Mouse (Mus musculus): ENCODE data around the gene Arhgap23. TPM values are rescaled to one million over a fixed set of nuclear protein-coding genes. Genes with fewer than 3 reads are reported as not detected.
A peak's percentile ranks its signal among the peaks of the same experiment; 100 is the strongest.

Gene Arhgap23
- polyA plus RNA-seq, 1 experiment from 2014 or later = 9.2 TPM

DNA sequence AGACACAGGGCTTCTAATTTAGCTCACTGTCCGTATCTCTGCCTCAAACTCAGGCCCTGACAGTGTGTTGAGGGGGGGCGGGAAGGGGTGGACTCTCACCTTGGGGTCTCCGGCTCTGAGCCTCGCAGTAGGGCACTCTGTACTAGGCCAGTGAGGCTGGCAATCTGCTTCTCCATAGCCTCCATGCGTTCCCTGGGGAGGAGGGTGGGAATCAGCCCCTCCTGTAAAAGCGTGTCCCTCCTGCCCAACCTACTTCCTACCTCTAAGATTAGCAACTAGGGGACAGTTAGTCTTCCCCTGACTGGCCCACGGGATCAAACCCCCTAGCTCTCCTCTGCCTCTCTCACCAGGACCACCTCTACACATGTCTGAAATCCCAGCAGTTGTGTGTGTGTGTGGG is 118.3 kb downstream of the Arhgap23 start:
- peaks cover 19% of the 10 kb centered on the region for H3K4me1 ChIP-seq (ENCODE audit: control insufficient read depth, insufficient read depth, low read length)
- ATAC-seq (ENCODE audit: low read depth) = no peak
- no peak overlapping the region for H3K4me2 ChIP-seq (ENCODE audit: low read depth, low read length)
- peaks cover 37% of the 10 kb centered on the region for H3K27me3 ChIP-seq (ENCODE audit: control insufficient read depth, insufficient read depth, low read length)
- H3K4me3 ChIP-seq (ENCODE audit: low read depth, low read length) = no peak overlapping the region
- H3K9me3 ChIP-seq (ENCODE audit: control insufficient read depth, low read length) = no peaks in the 10 kb centered on the region
- peaks cover 16% of the 10 kb centered on the region for H3K36me3 ChIP-seq (ENCODE audit: control insufficient read depth, insufficient read depth, low read length)
- no peak overlapping the region for H3K9ac ChIP-seq (replicated peaks; ENCODE audit: low read depth, low read length)
- H3K27ac ChIP-seq (ENCODE audit: low read depth, low read length) = no peak overlapping the region
- WGBS = 33% methylated on average over 7 of the region's 7 CpGs

DNA sequence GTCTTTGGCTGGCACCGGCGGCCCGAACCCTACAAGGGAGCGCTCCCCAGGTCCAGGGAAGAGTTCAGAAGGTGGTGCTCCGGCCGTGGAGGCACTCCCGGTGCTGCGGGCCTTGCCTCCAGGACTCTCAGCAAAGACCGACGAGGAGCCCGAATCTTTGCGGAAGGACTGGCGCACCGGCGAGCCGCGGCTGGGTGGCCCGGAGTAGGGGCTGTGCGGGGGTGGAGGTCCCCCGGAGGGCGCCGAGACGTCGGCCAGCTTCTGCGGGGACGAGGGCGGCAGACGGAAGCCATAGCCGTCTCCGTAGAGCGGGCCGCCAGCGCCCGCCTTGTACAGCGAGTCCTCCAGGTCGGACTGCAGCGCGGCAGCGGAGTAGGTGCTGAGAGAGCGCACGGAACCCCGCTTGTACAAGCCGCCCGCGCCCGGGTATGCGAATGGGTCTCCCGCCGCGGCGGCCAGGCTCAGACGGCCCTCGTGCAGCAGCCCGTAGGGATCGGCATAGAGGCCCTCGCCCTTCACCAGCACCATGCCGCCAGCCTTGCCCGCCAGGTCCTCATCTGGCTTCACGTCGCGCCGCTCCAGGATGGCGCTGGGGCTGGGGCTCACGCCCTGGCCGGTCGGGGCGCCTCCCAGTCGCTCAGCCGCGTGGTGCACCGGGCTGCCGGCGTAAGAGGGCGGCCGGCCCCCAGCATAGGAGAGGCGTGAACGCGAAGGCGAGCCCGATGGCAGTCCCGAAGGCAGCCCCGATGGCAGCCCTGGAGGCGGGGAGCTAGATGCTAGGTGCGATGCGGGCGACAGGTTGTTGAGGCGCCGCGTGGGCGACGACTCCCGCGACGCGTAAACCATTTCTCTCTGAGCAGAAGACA is 119.3 kb downstream of the Arhgap23 start:
- ATAC-seq (ENCODE audit: low read depth) = no peak
- Histone ChIP-seq H3K27ac (ENCODE audit: low read depth, low read length) (no peak overlapping the region), H3K27me3 (ENCODE audit: control insufficient read depth, insufficient read depth, low read length) (peaks cover 40% of the 10 kb centered on the region), H3K9ac (replicated peaks; ENCODE audit: low read depth, low read length) (0 out of 2 replicates have a peak overlapping the region, but pooled peaks have one; percentile 4), H3K4me3 (ENCODE audit: low read depth, low read length) (peak overlapping the region; percentile 1), H3K4me2 (ENCODE audit: low read depth, low read length) (peak overlapping the region; percentile 6; the same call in 1 of the 2 replicates), H3K9me3 (ENCODE audit: control insufficient read depth, low read length) (no peaks in the 10 kb centered on the region), H3K36me3 (ENCODE audit: control insufficient read depth, insufficient read depth, low read length) (peaks cover 15% of the 10 kb centered on the region), H3K4me1 (ENCODE audit: control insufficient read depth, insufficient read depth, low read length) (peaks cover 19% of the 10 kb centered on the region)
- 6% methylated on average over 83 of the region's 95 CpGs for WGBS

DNA sequence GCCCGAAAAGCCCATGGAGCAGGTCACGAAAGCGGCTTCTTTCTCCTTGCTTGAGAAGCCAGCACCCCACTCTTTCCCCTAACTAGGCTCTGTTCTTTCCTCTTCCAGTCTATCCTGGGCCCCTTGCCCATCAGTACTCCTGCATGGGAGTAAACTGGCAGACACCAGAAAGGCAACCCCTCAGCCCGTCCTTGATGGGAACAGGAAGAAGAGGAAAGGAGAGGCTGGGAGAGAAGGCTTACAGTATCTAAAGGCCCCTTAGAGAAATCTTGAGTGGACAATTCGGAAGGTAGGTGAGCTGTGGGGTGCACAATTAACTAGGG is 119.9 kb downstream of the Arhgap23 start:
- Histone ChIP-seq H3K4me1 (ENCODE audit: control insufficient read depth, insufficient read depth, low read length) (peaks cover 19% of the 10 kb centered on the region), H3K36me3 (ENCODE audit: control insufficient read depth, insufficient read depth, low read length) (peaks cover 11% of the 10 kb centered on the region), H3K4me2 (ENCODE audit: low read depth, low read length) (no peak overlapping the region), H3K9me3 (ENCODE audit: control insufficient read depth, low read length) (no peaks in the 10 kb centered on the region), H3K27me3 (ENCODE audit: control insufficient read depth, insufficient read depth, low read length) (peaks cover 40% of the 10 kb centered on the region), H3K4me3 (ENCODE audit: low read depth, low read length) (no peak overlapping the region), H3K9ac (replicated peaks; ENCODE audit: low read depth, low read length) (no peak overlapping the region), H3K27ac (ENCODE audit: low read depth, low read length) (no peak overlapping the region)
- WGBS = 26% methylated on average over 5 of the region's 5 CpGs
- ATAC-seq (ENCODE audit: low read depth) = no peak

DNA sequence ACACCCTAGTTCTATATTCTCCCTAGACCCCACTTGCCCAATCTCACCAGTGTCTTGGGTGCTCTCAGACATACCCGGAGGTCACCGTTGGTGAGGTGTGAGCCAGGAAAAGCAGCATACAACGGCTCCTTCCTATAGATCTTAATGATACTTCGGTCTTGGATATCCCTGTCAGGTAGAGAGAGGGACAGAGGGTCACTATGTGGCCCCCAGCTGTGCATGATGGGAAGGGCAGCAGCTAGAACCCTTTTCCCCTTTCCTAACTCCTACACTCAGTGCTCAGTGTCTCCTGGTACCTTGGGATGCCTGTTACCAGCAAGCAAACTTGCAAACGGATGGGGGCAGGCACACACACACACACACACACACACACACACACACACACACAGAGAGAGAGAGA is 120.3 kb downstream of the Arhgap23 start:
- Histone ChIP-seq H3K4me1 (ENCODE audit: control insufficient read depth, insufficient read depth, low read length) (peaks cover 19% of the 10 kb centered on the region), H3K27me3 (ENCODE audit: control insufficient read depth, insufficient read depth, low read length) (peaks cover 40% of the 10 kb centered on the region), H3K36me3 (ENCODE audit: control insufficient read depth, insufficient read depth, low read length) (peaks cover 11% of the 10 kb centered on the region), H3K4me3 (ENCODE audit: low read depth, low read length) (no peak overlapping the region), H3K9me3 (ENCODE audit: control insufficient read depth, low read length) (no peaks in the 10 kb centered on the region), H3K9ac (replicated peaks; ENCODE audit: low read depth, low read length) (no peak overlapping the region), H3K4me2 (ENCODE audit: low read depth, low read length) (no peak overlapping the region), H3K27ac (ENCODE audit: low read depth, low read length) (no peak overlapping the region)
- 53% methylated on average over 4 of the region's 5 CpGs for WGBS
- no peak for ATAC-seq (ENCODE audit: low read depth)

DNA sequence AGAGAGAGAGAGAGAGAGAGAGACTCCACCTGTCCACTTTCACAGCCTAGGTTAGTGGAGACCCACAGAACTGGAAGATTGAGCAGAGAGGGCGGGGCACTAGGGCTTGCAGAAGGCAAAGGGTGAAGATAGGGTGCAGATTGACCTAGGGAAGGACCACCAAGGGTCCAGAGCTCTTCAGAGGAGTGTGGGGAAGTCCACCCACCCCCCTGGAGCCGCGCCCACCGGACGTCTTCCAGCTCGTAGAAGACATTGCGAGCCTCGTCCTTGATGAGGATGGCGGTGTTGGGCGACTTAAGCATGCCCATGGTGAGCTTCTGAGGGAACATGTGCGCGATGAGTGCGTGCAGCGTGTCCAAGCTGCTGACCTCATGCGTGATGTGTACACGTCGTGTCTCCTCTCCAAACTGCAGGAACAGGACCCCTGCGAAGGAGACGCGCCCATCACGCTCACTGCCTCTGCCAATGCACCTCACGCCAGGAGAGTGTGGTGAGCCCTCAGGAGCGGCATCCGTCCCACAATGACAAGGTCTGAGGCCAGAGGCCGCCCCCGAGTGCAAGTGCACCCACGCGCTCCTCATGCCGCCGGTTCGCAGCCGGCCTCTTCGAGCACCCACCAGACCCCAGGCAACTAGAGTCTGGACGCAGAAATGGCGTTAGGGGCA is 120.9 kb downstream of the Arhgap23 start:
- Histone ChIP-seq H3K36me3 (ENCODE audit: control insufficient read depth, insufficient read depth, low read length) (peaks cover 11% of the 10 kb centered on the region), H3K27me3 (ENCODE audit: control insufficient read depth, insufficient read depth, low read length) (peaks cover 40% of the 10 kb centered on the region), H3K4me1 (ENCODE audit: control insufficient read depth, insufficient read depth, low read length) (peaks cover 22% of the 10 kb centered on the region), H3K4me3 (ENCODE audit: low read depth, low read length) (0 out of 2 replicates have a peak overlapping the region, but pooled peaks have one; percentile 10), H3K9me3 (ENCODE audit: control insufficient read depth, low read length) (no peaks in the 10 kb centered on the region), H3K4me2 (ENCODE audit: low read depth, low read length) (peak overlapping the region; percentile 40; the same call in 1 of the 2 replicates), H3K9ac (replicated peaks; ENCODE audit: low read depth, low read length) (no peak overlapping the region), H3K27ac (ENCODE audit: low read depth, low read length) (no peak overlapping the region)
- no peak for ATAC-seq (ENCODE audit: low read depth)
- 20% methylated on average over 35 of the region's 35 CpGs for WGBS

DNA sequence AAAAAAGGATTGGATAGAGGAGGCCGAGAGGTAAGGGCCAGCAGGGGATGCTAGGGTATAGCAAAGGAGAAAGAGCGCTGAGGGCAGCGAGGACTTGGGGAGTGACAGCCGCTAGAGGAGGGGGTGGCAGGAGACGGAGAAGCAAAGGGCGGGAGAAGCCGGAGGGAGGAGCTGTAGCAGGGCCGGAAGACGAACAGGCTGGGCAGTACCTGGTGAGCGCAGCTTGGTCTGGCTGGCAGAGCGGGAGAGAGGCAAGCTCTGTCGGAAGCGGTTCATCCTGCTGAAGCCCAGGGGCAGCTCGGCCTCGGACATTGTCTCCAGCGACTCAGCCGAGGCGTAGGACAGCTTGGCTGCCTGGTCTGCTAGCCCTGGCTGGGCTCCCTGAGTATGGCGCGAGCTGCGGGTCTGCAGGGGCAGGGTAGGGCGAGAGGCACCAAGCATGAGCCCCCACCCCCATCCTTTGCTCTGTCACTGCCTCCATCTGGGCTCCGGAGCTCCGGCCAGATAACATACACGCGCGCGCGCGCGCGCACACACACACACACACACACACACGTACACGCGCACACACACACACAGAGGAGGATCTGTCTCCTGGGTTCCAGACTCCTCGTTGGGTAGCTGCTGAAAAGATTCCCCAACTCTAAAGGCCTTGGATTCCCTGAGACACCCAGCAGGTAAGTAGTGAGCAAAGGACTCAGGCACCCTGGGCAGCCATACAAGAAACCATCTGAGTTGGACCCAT is 121.7 kb downstream of the Arhgap23 start:
- peaks cover 15% of the 10 kb centered on the region for H3K36me3 ChIP-seq (ENCODE audit: control insufficient read depth, insufficient read depth, low read length)
- H3K4me3 ChIP-seq (ENCODE audit: low read depth, low read length) = peak overlapping the region; percentile 10; the same call in 1 of the 2 replicates
- H3K4me2 ChIP-seq (ENCODE audit: low read depth, low read length) = peak overlapping the region; percentile 40
- H3K27ac ChIP-seq (ENCODE audit: low read depth, low read length) = no peak overlapping the region
- no peaks in the 10 kb centered on the region for H3K9me3 ChIP-seq (ENCODE audit: control insufficient read depth, low read length)
- peaks cover 22% of the 10 kb centered on the region for H3K4me1 ChIP-seq (ENCODE audit: control insufficient read depth, insufficient read depth, low read length)
- H3K9ac ChIP-seq (replicated peaks; ENCODE audit: low read depth, low read length) = no peak overlapping the region
- WGBS = 3% methylated on average over 36 of the region's 36 CpGs
- H3K27me3 ChIP-seq (ENCODE audit: control insufficient read depth, insufficient read depth, low read length) = peaks cover 40% of the 10 kb centered on the region
- ATAC-seq (ENCODE audit: low read depth) = peak; percentile 36; the same call in 1 of the 2 replicates

DNA sequence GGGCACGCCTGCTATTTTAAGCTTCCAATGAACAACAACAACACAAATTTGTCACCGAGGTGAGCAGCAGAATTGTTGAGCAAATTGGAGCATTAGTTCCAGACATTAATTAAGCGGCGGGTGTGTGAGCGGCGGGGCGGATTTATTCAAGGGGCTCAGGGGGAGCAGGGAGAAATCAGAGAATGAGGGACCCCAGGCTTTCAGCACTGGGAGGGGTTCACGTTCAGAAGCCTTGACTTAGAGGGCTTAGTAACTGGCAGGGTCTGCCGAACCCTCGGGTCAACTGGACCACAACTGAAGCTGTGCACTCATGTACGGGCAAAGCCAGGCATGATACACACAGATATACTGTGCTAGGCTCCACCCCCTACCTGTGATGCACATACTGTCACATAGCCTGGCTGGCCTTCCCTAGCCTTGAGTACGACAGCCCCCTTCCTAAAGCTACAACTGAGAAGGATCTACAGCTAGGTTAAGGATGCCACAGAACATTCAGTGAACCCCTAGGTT is 122.3 kb downstream of the Arhgap23 start:
- Histone ChIP-seq H3K27me3 (ENCODE audit: control insufficient read depth, insufficient read depth, low read length) (peaks cover 40% of the 10 kb centered on the region), H3K9ac (replicated peaks; ENCODE audit: low read depth, low read length) (0 out of 2 replicates have a peak overlapping the region, but pooled peaks have one; percentile 4), H3K4me2 (ENCODE audit: low read depth, low read length) (peak overlapping the region; percentile 40; the same call in 1 of the 2 replicates), H3K27ac (ENCODE audit: low read depth, low read length) (no peak overlapping the region), H3K36me3 (ENCODE audit: control insufficient read depth, insufficient read depth, low read length) (peaks cover 15% of the 10 kb centered on the region), H3K9me3 (ENCODE audit: control insufficient read depth, low read length) (no peaks in the 10 kb centered on the region), H3K4me1 (ENCODE audit: control insufficient read depth, insufficient read depth, low read length) (peaks cover 26% of the 10 kb centered on the region), H3K4me3 (ENCODE audit: low read depth, low read length) (no peak overlapping the region; the same call in 1 of the 2 replicates)
- ATAC-seq (ENCODE audit: low read depth) = no peak
- 21% methylated on average over 12 of the region's 12 CpGs for WGBS

DNA sequence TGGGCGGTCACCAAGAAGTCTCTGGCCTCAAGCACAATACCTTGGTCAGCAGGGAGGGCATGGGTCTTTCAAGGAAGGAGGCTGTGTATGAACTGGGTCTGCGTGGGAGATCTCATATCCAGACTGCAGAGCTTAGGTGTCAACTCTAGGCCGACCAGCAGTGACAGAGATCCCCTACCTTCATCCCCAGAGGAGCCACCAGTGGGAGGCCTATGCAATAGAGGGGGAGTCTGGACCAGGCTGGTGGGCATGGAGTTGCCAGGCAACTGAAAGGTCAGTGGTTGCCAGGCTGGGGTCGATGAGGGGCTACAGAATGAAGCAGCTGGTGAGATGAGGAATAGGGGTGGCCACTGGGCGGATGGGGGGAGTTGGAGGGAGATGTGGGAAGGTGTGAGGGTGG is 124.3 kb downstream of the Arhgap23 start:
- no peak overlapping the region for H3K9ac ChIP-seq (replicated peaks; ENCODE audit: low read depth, low read length)
- no peak overlapping the region for H3K4me3 ChIP-seq (ENCODE audit: low read depth, low read length)
- H3K4me2 ChIP-seq (ENCODE audit: low read depth, low read length) = no peak overlapping the region
- H3K36me3 ChIP-seq (ENCODE audit: control insufficient read depth, insufficient read depth, low read length) = peaks cover 10% of the 10 kb centered on the region; the same call in 1 of the 2 replicates
- H3K9me3 ChIP-seq (ENCODE audit: control insufficient read depth, low read length) = no peaks in the 10 kb centered on the region
- H3K27me3 ChIP-seq (ENCODE audit: control insufficient read depth, insufficient read depth, low read length) = peaks cover 25% of the 10 kb centered on the region
- H3K4me1 ChIP-seq (ENCODE audit: control insufficient read depth, insufficient read depth, low read length) = peaks cover 26% of the 10 kb centered on the region
- ATAC-seq (ENCODE audit: low read depth) = no peak
- 48% methylated on average over 5 of the region's 5 CpGs for WGBS
- no peak overlapping the region for H3K27ac ChIP-seq (ENCODE audit: low read depth, low read length)
